Mouse (Mus musculus) brain, embryonic 14.5 days (tissue): ENCODE data around the gene Bend6. TPM values are rescaled to one million over a fixed set of nuclear protein-coding genes. Genes with fewer than 3 reads are reported as not detected.
A peak's percentile ranks its signal among the peaks of the same experiment; 100 is the strongest.

ENCODE experiments used
- DNase-seq: peaks from one replicate; pipeline ENCODE4 v3.0.0-alpha.2; 2011; ENCODE audit warnings: low read depth
- CTCF ChIP-seq: fragments of 200-500 bp; IDR thresholded peaks from 2 replicates; pipeline ENCODE4 v1.5.1; 2012; ENCODE audit warnings: inconsistent platforms, mild to moderate bottlenecking, moderate library complexity, borderline replicate concordance; ENCODE audit not compliant: insufficient read depth, insufficient read length; ENCODE audit errors: extremely low read depth
- POLR2A ChIP-seq: fragments of 200-500 bp; IDR thresholded peaks from 2 replicates; pipeline ENCODE4 v1.6.1; 2012; ENCODE audit warnings: mild to moderate bottlenecking, inconsistent platforms, borderline replicate concordance; ENCODE audit not compliant: poor library complexity, insufficient read depth, insufficient read length, severe bottlenecking; ENCODE audit errors: extremely low read depth
- polyA plus RNA-seq: library from polyadenylated mRNA; depleted of rRNA; stranded (reverse); fragments of >200 nt; gene quantifications from 2 replicates; pipeline ENCODE4 v1.2.3, GENCODE M21; 2012; rRNA removed

The Bend6 gene
- 21.8 and 25.5 TPM in 2 replicates for polyA plus RNA-seq

DNA sequence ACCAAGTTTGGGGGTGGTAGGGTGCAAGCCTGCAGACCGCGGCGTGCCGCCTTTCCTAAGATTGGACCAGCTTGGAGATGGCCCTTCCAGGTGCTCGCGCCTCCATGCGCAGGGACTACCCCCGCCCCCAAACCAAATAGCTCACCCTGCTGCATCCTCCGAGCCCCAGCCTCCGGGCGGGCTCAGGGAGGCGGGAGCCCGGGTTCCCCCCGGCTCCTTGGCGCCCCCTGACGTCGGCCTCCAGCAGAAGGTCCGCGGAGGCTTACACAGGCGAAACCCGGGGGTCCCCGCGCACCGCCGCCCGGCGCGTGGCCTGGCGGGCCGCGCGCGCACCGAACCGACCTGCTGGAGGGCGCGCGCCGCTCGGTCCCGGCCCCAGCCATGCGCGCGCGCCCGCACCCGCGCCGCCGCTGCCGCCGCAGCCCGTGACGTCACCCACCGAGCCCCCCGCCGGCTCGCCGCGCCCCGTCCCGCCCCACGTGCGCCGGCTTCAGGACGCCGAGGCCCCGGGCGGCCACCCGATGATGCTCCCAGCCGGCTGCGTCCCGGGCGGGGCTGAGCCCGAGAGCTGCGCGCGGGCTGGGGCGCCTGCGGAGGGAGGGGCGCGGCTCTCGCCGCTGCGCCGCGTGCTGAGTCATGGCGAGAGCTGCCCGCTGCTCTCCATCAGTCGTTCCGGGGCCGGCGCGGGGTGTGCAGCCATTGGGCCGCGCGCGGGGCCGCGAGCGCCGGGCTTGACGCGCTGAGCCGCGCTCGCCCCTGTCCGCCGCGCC, at the start of gene Bend6:
Gene Bend6, minus strand, starts transcription at position 396 of the 770 bp plus-strand sequence.
- DNase-seq = peak; percentile 86
- TF ChIP-seq POLR2A = 0 out of 2 replicates have a peak, but pooled peaks have one; percentile 5
- peak; percentile 45; the same call in 1 of the 2 replicates for TF ChIP-seq CTCF

DNA sequence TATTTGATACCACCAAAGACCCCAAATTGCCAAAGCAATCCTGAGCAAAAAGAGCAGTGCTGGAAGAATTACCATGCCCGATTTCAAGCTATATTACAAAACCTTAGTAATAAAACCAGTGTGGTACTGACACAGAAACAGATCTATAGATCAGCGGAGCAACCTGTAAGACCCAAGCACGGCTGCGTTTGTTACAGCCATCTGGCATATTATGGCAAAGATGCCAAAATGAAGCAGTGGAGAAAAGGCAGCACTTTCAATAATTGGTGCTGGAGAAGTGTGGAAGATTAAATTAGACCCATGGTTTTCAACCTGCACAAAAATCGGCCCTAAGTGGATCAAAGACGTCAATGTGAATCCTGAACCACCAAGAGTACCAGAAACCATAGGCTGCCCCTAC, 48.0 kb upstream of the Bend6 start:
- no peak for DNase-seq
- no peak for TF ChIP-seq CTCF
- no peak for TF ChIP-seq POLR2A

DNA sequence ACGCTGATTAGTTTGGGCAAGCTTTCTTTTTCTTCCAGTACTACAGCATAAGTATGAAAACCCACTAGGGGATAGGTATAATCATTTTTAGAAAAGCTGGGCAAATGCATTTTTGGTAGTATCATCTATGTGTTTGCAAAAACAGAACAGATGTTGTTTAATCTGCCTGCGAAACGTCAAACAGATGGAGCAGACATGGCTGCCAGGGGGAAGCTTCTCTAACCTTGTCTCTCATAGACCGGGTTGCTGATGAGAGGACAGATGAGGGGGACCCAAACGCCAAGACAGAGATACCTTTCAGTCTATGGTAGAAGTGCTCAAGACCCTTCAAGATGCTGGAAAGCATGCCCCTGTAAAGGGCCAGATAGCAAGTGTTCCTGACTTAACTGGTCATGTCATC, 40.9 kb upstream of the Bend6 start:
- TF ChIP-seq CTCF = no peak
- no peak for TF ChIP-seq POLR2A
- peak; percentile 63 for DNase-seq

DNA sequence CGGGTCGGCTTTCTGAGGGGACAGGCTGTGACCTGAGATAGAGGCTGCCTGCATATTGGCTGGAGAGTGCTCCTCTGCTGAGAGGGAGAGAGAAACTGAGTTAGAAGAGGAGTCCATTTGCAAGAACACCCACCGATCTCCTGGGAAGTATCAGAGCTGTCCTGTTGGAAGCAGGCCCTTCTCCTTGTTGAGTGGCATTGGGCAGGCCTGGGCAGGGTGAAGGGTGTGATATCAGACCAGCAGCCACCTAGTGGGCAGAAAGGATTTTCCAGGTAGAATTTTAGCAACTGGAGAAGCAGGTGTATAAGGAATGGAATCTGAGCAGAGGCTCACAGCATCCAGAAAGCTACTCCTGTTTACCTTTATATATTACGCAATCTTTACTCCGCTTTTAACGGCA, 40.2 kb upstream of the Bend6 start:
- TF ChIP-seq POLR2A (no peak), CTCF (peak; percentile 1; the same call in 1 of the 2 replicates)

DNA sequence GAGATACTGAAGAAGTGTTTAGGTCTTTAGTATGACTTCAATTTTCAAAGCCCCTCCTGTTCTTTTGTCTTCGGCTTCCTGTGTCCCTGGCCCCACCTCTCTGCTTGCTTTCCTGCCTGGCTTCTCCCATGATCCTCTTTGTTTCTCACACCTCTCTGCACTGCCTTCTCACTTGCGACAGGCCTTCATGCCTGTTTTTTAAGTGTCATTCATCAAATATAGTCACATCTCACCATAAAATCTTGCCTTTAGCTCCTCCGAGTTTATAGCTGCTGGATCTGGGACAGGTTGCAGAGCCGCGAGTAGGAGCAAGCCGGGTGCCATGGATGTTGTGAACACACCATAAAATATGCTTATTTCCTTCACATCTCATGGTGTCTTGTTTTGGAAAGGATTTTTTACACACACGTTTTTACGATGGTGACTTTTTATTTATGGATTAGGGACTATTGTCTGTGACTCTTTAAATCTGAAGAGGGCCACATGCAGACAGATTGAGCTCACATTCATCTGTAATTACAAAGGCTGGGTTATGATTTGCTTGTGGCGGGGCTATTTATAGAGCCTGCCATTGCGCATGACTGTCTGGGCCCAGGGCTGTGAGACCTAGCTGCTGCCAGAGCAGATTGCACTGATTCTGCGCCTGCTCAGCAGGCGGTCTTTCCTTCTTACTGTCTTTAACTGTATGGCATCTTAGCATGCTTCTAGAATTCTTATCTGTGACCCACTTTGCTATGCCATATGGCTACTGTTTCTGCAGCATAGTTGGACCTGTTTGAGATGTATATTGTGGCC, 39.2 kb upstream of the Bend6 start:
- peak; percentile 88 for DNase-seq

More for the DNA sequence above, 40.2 kb upstream of the Bend6 start:
- no peak for DNase-seq

DNA sequence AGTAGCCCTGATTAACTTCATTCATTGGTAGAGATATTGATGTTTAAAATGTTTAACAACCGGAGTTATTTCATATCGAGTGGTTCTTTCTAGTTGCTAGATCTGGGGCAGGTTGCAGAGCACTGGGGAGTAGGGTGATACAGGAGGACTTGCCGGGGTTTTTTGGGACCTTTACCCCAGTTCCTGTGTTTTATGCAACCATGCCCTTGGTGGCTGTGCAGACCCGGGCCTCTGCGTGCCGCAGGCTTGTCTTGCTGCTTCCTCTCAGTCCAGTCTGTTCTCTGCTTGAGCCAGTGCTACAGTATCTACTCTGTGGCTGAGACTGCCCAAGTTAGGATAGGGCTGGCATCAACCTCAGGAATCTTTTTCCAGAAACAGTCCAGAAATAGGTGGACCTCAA, 38.1 kb upstream of the Bend6 start:
- no peak for DNase-seq
- TF ChIP-seq CTCF (no peak), POLR2A (no peak)

More for the DNA sequence above, 39.2 kb upstream of the Bend6 start:
- TF ChIP-seq POLR2A = no peak
- TF ChIP-seq CTCF = no peak

DNA sequence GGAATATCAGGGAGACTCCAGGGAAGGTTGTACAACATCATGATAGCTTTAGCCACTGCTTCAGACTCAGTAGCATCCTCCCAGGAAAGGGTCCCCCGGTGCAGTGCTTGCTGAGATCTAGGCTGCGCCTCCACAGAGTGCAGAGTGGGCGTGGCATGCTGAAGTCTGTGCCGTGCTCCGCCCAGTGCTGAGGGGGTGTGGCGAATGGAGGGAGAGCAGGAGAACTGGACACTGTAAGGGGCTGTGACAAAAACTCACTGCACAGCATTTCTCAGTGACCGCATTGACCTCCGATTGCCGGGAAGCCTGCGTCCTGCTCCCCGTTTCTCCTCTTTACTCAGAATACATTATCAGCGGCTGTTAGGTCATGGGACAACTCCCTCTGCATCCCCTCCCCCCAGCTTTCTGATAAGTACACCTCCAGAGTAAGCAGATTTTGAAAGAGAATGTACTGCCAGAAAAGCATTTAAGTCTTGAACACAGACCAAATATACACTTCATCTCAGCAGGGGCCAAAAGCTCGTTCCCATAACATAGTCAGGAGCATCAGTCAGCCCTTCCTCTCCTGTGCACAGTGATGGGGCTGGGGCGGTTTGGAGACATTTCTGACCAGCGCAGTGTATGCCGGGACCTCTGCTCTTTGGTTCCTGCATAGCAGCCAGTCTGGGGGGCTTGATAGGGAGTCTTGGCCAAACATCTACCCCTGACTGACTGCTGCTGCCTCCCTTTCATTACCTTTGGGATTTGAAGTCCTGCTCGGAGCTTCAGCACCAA, 37.5 kb upstream of the Bend6 start:
- DNase-seq = no peak
- no peak for TF ChIP-seq CTCF
- TF ChIP-seq POLR2A = no peak

DNA sequence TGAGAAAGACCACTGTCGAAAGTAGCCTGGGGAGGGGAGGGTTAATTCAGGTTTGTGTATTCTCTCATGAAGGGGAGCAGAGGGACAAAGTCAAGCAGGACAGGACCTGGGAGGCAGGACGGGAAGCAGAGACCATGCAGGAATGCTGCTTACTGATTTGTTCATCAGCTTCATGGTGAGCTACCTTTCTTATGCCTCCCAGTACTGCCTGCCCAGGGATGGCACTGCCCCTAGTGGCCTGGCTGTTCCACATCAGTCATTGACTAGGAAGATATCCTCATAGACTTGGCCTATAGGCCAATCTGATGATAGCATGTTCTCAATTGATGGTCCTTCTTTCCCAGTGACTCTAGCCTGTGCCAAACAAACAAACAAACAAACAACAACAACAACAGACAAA, 36.3 kb upstream of the Bend6 start:
- no peak for DNase-seq
- TF ChIP-seq CTCF (peak; percentile 5; the same call in 1 of the 2 replicates), POLR2A (no peak)

DNA sequence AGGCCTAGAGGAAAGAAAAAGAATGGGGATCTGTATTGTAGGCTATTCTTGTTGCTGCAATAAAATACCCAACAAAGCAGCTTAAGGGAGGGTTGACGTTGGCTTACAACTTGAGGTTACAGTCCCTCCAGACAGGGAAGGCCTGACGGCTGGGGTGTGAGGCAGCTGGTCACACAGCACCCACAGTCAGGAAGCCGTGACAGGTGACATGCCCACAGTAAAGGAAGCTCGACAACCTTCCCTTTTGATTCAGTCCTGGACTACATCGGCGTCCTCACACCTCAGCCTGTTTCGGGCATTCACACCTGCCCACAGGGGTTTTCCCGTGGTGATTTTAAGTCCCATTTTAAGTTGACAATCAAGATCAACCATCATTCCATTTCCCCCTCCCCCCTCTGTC, 35.0 kb upstream of the Bend6 start:
- TF ChIP-seq CTCF = no peak
- no peak for TF ChIP-seq POLR2A
- no peak for DNase-seq

DNA sequence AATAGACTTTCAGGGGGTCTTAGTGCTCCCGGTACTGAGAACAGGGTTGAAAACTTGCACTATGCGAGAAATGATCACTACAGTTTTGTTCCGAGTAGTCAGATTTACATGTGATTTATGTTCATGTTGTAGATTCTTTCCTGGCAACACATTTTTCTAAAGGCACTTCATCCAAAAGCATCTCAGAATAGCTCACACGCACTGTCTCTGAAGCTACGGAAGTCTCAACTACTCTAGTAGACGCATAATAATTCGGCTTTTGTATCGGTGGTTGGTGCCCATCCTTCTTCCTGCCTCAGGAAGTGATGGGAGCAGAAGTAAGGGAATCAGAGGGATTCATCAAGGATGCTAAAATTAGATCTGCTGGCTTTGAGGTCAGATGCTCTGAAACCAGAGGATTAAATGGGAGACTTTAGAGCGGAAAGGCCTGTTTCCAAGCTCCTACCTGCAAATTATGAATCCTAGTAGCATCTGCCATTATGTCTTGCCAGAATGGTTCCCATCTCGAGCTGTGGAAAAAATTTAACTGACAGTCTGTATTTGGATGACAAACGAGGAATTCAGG, 32.8 kb upstream of the Bend6 start:
- TF ChIP-seq POLR2A (no peak), CTCF (no peak)
- DNase-seq = no peak
